Mouse (Mus musculus) layer of hippocampus, adult 9-11 months (tissue): Measurements from ENCODE around the gene Nudt12.

Source experiments
- DNase-seq: peaks from one replicate; pipeline ENCODE4 v3.0.0; 2022

Nudt12 gene

GRCm38 (mm10) chr17:59013091-59013459, at the start of gene Nudt12:
TSS of gene Nudt12 (minus strand) at chr17:59013372.
- DNase-seq: peak; percentile 29

- no peak for DNase-seq
Measured at GRCm38 (mm10) chr17:59053306-59053705, 40.1 kb upstream of the Nudt12 start.

GRCm38 (mm10) chr17:59039754-59040153, 26.6 kb upstream of the Nudt12 start:
- no peak for DNase-seq

- DNase-seq: no peak
Measured at GRCm38 (mm10) chr17:59033445-59033844, 20.3 kb upstream of the Nudt12 start.

- DNase-seq: no peak
Measured at GRCm38 (mm10) chr17:59026336-59026735, 13.2 kb upstream of the Nudt12 start.

GRCm38 (mm10) chr17:59024502-59024901, 11.3 kb upstream of the Nudt12 start:
- DNase-seq: no peak

- no peak for DNase-seq
Measured at GRCm38 (mm10) chr17:59023971-59024370, 10.8 kb upstream of the Nudt12 start.

GRCm38 (mm10) chr17:59018666-59019065, 5.5 kb upstream of the Nudt12 start:
- DNase-seq: no peak

- DNase-seq: no peak
Measured at GRCm38 (mm10) chr17:59012421-59013090, 616 bp downstream of the Nudt12 start.

GRCm38 (mm10) chr17:59011546-59012307, 1.4 kb downstream of the Nudt12 start:
- no peak for DNase-seq

- no peak for DNase-seq
Measured at GRCm38 (mm10) chr17:58991275-58991674, 21.9 kb downstream of the Nudt12 start, which contains the start of gene Pdzph1. TSS of gene Pdzph1 (minus strand) at chr17:58991375.

- DNase-seq: no peak
Measured at GRCm38 (mm10) chr17:58973237-58973636, 39.9 kb downstream of the Nudt12 start.

- peak; percentile 4 for DNase-seq
Measured at GRCm38 (mm10) chr17:58959905-58960304, 53.3 kb downstream of the Nudt12 start.

- no peak for DNase-seq
Measured at GRCm38 (mm10) chr17:58957055-58957454, 56.1 kb downstream of the Nudt12 start.
